Mouse (Mus musculus) monocyte, adult 5-6 weeks (primary cell): ENCODE results near the gene Sfi1. TPM values are rescaled to one million over a fixed set of nuclear protein-coding genes. Genes with fewer than 3 reads are reported as not detected.
A peak's percentile ranks its signal among the peaks of the same experiment; 100 is the strongest.
"Not testable (repeated sequence)": the region's sequence is repeated elsewhere in the genome, so short reads cannot be mapped to it uniquely, and the experiment has no call there.

ENCODE experiments used
- ATAC-seq: fragments of 153-309, 156-312 bp; replicated peaks from 2 replicates; pipeline ENCODE4 v1.8.0; 2017; ENCODE audit warnings: mild to moderate bottlenecking; ENCODE audit not compliant: low TSS enrichment, insufficient number of reproducible peaks, severe bottlenecking, poor library complexity, low FRiP score
- total RNA-seq: library from RNA; stranded (forward); fragments of 200-1000, 200-491, 200-594 nt; gene quantifications from 3 replicates; pipeline ENCODE4 v1.2.3, GENCODE M21; 2017

Sfi1 gene
- total RNA-seq, 1 experiment from 2014 or later = 30.9 TPM

DNA sequence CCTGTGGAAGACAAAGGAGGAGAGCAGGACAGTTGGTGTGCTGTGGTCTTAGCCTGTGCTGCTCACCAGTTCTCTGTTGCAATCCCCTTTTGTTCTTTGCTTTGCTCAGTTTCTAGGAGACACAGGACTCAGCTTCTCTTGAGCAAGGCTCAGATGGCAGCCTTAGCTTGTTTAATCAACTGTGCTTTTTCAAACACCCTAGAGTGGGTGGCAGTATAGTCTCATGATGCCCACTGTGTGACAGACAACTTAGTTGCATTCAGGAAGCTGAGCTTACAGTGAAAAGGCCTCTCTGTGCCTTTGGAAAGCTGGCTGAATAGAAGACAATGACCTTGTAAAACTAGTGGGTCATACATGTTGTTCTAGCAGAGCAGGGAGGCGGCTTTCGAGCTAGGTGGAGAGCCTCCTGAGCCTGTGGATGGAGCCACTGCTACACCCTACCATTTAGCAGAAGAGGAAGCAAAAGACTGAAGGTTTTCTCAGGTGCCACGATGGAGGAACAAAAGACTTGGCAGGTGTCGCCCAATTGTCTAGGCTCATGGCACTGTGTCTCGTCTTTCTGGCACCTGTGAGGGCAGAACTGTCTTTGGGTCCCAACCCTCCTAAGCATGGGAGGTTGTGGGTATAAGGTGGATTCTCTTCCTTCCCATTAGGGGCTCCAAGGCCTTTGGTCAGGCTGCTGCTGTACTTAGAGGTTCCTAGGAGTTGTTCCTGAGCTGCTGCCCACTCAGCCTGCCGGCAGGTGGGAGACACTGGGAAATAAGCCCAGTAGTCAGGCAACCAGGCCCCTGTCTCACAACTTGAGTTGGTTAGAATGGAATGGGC is 66.6 kb downstream of the Sfi1 start:
- ATAC-seq = peak; percentile 14

DNA sequence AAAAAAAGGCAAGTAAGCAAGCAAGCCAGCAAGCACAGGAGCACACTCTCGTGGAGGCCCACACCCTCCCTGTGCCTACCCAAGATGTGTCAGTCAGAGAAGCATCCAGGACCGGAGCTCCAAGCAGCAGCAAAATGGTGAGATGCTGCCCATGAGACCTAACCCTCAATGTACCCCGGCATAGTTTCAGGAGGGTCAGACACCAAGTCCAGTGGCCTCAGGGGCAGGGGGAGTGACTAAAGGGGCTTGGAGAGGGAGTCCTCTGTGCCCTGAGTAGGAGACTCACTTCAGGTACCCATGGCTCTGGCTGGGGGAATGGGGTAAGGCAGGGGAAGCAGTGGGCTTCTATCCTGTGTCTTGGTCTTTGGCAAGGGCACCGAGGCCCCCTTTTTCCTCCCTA is 67.3 kb downstream of the Sfi1 start:
- peak; percentile 4; the same call in 1 of the 2 replicates for ATAC-seq

DNA sequence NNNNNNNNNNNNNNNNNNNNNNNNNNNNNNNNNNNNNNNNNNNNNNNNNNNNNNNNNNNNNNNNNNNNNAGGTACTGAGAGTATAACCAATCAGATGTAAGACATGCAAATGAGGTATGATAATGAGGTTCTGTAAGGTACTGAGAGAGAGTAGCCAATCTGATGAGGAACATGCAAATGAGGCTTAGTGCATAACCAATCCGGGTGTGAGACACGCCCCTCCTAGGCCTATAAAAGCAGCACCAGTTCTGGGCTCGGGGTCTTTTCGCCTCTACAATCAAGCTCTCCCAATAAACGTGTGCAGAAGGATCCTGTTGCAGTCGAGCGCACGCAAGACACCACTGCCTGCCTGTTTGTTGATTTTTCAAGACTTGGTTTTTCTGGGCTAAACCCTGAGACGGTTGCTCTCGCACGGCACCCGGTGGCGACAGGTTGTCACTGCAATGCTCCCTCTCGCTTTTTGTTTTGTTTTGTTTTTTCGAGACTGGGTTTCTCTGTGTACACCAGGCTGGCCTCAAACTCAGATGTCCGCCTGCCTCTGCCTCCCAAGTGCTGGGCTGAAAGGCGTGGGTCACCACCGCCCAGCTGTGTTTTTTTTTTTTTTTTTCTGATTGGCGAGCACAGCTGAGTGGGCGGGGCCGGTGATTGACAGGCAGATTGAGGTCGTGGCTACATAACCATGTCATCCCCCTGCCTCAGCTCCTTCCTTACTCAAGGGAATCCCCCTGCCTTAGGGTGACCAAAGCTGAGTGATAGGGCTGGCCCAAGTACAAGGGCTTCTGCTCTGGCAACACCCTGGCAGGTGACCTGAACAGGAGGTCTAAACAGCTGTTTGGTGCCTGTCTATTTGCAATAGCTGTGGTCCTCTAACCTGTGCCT is 68.1 kb downstream of the Sfi1 start:
- not testable (repeated sequence) for ATAC-seq

DNA sequence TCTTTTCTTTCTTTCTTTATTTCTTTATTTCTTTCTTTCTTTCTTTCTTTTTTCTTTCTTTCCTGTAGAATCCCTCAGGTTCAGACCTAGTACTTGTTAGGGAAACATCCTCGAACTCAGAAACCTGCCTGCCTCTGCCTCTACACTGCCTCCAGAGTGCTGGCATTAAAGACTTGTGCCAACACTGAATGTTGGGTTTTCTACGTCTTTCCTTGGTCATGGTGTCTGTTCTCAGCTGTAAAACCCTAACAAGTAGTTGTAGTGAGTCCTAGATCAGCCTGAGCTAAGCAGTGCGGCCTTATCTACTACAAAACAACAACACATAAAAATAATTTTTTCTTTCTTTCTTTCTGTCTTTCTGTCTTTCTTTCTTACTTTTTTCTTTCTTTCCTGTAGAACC is 78.9 kb downstream of the Sfi1 start:
- peak; percentile 87 for ATAC-seq

DNA sequence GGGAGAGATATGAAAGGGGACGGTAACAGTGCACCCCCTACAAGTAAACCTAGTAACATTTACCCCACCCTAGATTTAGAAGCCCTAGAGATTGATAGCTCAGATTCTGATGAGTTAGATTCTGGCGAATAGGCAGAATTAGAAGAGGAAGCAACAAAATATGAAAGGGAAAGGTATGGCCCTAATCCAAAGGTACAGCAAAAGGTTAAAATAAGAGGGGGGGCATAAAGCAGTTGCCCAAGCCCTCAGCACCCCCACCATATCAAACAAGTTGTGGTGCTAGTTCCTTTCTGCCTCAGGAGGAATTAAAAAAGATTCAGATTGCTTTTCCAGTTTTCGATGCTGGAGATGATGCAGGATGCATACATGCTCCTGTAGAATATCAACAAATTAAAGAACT is 87.1 kb downstream of the Sfi1 start:
- ATAC-seq = no peak

DNA sequence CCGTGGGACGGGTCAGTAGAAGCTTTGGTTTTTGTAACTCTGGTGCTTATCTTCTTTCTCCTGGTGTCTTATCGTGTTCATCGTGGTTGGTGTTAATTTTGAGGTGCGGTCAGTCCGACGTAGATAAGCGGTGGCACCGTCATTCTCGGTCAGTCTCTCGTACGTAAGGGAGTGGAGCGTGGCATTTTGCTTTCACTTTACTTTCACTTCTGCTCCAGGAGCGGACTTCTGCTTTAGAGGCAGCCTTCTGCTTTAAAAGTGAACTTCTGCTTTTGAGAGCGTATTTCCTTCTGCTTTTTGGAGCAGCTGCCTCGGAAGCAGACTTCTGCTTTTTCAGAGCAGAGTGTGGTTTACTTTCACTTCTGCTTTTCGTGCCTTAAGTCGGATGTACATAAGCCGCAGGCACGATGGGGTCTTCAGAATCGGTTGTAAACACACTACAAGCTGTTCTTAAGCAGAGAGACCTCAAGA is 88.0 kb downstream of the Sfi1 start:
- ATAC-seq = peak; percentile 72

DNA sequence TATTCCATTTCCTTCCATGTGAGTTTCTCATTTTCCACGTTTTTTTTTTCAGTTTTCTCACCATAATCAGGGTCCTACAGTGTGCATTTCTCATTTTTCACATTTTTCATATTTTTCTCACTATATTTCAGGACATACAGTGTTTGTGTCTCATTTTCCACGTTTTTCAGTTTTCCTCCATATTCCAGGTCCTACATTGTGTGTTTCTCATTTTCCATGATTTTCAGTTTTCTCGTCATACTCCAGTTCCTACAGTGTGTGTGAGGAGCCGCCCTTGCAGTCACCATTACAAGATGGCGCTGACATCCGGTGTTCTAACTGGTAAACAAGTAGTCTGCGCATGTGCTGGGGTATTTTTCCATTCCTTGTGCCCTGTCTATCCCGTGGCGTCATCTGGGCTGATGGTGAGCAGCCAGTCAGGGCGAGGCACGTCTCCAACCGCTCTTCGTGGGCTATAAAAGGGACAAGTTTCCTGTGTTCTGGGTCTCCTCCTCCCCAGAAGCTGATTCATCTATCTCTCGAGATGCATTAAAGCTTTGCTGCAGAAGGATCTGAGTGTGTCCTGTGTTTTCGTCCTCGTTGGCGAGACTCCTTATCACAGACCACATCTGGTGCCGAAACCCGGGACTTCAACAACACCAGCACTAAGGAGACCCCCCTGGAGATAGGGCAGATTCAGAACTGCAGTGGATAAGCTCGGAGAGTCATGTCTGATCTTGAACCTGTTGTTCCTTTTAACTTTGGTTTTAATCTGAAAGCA is 88.6 kb downstream of the Sfi1 start:
- ATAC-seq = 0 out of 2 replicates have a peak, but pooled peaks have one; percentile 1

DNA sequence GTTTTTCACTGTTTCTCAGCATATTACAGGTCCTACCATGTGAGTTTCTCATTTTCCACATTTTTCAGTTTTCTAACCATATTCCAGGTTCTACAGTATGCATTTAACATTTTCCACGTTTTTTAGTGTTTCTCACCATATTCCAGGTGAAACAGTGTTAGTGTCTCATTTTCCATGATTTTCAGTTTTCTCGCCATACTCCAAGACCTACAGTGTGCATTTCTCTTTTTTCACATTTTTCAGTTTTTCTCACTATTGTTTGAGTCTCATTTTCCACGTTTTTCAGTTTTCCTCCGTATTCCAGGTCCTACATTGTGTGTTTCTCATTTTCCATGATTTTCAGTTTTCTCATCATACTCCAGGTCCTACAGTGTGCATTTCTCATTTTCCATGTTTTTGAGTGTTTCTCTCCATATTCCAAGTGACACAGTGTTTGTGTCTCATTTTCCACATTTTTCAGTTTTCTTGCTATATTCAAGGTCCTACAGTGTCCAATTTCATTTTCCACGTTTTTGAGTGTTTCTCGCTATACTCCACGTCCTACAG is 89.6 kb downstream of the Sfi1 start:
- ATAC-seq = no peak

DNA sequence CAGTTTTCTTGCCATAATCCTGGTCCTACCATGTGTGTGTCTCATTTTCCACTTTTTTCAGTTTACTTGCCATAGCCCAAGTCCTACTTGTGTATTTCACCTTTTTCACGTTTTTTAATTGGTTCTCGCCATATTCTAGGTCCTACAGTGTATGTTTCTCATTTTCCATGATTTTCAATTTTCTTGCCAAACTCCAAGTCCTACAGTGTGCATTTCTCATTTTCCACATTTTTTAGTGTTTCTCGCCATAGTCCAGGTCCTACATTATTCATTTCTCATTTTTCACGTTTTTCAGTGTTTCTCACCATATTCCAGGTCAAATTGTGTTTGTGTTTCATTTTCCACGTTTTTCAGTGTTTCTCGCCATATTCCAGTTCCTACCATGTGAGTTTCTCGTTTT is 90.6 kb downstream of the Sfi1 start:
- ATAC-seq = peak; percentile 6; the same call in 1 of the 2 replicates

DNA sequence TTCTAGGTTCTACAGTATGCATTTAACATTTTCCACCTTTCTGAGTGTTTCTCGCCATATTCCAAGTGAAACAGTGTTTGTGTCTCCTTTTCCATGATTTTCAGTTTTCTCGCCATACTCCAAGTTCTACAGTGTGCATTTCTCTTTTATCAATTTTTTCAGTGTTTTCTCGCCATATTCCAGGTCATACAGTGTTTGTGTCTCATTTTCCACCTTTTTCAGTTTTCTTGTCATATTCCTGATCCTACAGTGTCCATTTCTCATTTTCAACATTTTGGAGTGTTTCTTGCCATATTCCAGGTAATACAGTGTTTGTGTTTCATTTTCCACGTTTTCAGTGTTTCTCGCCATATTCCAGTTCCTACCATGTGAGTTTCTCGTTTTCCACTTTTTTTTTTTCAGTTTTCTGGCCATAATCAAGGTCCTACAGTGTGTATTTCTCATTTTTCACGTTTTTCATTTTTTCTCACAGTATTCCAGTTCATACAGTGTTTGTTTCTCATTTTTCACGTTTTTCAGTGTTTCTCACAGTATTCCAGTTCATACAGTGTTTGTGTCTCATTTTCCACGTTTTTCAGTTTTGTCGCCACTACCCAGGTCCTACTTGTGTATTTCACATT is 91.3 kb downstream of the Sfi1 start:
- ATAC-seq = no peak

DNA sequence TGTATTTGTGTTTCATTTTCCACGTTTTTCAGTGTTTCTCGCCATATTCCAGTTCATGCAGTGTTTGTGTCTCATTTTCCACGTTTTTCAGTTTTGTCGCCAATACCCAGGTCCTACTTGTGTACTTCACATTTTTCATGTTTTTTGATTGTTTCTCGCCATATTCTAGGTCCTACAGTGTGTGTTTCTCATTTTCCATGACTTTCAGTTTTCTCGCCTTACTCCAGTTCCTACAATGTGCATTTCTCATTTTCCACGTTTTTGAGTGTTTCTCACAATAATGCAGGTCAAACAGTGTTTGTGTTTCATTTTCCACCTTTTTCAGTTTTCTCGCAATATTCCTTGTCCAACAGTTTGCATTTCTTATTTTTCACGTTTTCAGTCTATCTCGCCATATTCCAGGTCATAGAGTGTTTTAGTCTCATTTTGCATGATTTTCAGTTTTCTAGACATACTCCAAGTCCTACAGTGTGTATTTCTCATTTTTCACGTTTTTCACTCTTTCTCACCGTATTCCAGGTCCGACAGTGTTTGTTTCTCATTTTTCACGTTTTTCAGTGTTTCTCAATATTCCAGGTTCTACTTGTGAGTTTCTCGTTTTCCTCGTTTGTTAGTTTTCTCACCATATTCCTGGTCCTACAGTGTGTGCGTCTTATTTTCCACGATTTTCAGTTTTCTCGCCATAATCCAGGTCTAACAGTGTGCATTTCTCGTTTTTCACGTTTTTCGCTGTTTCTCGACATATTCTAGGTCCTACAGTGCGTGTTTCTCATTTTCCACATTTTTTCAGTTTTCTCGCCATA is 92.0 kb downstream of the Sfi1 start:
- 0 out of 2 replicates have a peak, but pooled peaks have one; percentile 16 for ATAC-seq

DNA sequence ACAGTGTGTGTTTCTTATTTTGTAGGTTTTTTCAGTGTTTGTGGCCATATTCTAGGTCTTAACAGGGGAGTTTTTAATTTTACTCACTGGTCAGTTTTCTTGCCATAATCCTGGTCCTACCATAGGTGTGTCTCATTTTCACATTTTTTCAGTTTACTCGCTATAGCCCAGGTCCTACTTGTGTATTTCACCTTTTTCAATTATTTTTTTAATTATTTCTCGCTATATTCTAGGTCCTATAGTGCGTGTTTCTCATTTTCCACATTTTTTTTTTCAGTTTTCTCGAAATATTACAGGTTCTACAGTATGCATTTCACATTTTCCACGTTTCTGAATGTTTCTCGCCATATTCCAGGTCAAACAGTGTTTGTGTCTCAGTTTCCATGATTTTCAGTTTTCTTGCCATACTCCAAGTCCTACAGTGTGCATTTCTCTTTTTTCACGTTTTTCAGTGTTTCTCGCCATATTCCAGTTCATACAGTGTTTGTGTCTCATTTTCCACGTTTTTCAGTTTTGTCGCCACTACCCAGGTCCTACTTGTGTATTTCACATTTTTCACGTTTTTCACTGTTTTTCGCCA is 93.1 kb downstream of the Sfi1 start:
- peak; percentile 64 for ATAC-seq

Other genes starting within 250 kb of the Sfi1 start
- 63.9 to 84.5 TPM (median 83.3 TPM) in 3 replicates for gene Eif4enif1, start 8.9 kb upstream of the Sfi1 start, total RNA-seq
- gene Drg1, start 73.0 kb upstream of the Sfi1 start, total RNA-seq = 165 to 210 TPM (median 199 TPM) in 3 replicates
- gene Patz1, start 95.4 kb upstream of the Sfi1 start, total RNA-seq = 14.9 to 26.0 TPM (median 20.6 TPM) in 3 replicates
- 17.3 to 18.3 TPM (median 18.0 TPM) in 3 replicates for gene Pik3ip1, start 136.9 kb upstream of the Sfi1 start, total RNA-seq
- 19.9 to 43.2 TPM (median 21.4 TPM) in 3 replicates for gene Limk2, start 215.7 kb upstream of the Sfi1 start, total RNA-seq